Mouse (Mus musculus) right cerebral cortex, adult 18-20 months (tissue): ENCODE results near the gene Dhrs7.
"Not testable (repeated sequence)": the region's sequence is repeated elsewhere in the genome, so short reads cannot be mapped to it uniquely, and the experiment has no call there.

Experiments used
- DNase-seq: peaks from one replicate; pipeline ENCODE4 v3.0.0; 2022; ENCODE audit warnings: mixed read lengths

The Dhrs7 gene

DNA sequence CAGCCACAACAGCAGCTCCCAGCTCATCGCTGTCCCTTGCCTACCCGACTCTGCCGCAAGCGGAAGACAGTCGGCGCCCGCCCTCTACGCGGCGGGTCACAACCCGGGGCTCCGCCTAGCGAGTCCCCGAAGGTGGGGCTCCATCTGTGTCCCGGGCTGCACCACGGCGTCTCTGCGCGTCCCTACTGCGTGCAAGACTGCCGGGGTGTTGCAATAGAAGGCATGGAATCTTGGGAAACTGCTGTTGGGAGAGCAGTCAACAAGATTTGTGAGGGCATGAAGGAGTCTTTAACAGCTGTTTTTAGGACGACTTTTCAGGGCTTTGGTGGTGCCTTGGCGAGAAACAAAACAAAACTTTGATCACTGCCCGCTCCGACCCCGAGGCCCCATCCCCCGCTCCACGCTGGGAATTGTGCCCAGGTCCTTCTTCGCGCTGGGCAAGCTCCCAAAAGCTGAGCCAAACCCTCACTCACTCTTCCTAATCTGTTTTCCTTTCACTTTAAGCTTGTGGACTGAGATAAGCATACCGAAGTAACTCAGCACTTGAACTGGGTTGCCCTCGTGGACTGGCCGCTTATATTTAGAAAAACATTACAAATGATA lies at the start of gene Dhrs7:
TSS of gene Dhrs7 (minus strand) at position 175 of the 603 bp plus-strand sequence.
- DNase-seq, result peak; percentile 88

DNA sequence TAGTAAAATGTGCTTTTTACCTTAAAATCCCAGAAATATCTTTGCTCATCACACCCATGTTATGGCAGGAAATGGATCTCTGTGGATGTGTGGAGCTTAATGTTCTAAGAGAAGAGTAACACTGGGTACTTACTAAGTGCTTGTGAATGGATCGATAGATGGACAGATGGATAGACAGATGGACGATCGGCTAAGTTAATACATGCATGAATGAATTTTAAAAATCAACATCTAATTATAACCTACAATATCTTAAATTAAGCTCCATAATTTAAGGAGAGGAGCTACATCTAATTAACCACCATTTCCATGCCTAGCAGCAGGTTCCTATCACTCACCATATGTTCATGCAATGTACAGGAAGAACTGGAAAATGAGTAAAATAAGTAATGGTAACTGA lies 45.3 kb upstream of the Dhrs7 start:
- no peak for DNase-seq

DNA sequence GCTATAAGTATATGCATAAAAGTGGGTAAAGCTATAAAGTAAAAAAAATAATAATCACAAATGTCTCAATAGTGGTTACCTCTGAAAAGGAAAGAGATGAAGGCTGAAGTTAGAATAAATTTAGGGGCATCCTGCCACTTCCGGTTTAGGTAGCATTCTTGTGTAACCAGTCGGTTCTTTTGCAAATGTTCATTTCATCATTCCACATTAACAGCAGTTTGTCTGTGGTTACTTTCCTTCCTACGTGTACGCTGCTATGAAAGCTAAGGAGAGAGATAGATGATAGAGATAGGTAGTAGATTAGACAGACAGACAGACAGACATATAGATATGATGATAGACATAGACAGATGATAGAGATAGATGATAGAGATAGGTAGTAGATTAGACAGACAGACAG lies 39.4 kb upstream of the Dhrs7 start:
- DNase-seq, result no peak

DNA sequence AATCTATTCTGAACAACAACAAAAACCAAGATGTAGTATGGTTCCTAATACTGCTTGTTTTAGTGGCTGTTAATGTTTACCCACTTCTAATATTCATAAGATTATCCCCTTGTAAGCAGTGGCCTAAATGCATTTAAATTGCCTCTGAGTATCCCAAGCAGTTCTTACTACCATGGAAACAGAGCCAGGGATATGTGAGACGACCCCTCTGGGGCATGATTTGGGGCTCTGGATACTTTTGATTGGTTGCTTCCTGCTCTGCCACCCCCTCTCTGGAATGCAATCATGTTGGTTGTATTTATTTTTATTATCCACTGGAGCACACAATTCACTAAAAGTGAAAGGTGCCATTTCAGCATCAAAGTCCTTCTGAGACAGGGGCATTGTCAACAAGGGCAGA lies 35.3 kb upstream of the Dhrs7 start:
- no peak for DNase-seq

DNA sequence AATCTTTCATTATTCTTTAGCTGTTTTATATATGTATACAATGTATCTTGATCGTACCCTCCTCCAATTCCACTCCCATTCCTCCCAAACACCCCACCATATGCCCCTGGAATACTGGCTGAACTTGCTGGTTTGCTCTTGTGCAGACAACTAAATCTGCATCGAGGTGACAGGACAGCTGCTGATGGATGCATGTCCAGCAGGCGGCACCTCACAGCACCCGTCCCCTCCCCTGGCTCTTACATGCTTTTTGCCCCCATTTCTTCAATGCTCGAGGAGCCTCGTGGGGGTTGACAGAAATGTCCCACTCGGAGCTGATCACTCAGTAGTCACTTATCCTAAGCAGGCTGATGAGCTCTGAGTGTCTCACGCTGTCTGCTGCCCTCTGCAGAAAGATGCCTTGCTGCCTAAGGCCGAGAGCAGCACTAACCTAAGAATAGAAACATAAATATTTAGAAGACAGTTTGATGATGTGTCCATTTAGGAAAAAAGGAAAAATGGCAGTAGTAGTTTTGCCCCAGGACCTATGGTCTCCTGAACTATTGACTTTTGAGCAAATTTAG lies 30.3 kb upstream of the Dhrs7 start:
- no peak for DNase-seq

DNA sequence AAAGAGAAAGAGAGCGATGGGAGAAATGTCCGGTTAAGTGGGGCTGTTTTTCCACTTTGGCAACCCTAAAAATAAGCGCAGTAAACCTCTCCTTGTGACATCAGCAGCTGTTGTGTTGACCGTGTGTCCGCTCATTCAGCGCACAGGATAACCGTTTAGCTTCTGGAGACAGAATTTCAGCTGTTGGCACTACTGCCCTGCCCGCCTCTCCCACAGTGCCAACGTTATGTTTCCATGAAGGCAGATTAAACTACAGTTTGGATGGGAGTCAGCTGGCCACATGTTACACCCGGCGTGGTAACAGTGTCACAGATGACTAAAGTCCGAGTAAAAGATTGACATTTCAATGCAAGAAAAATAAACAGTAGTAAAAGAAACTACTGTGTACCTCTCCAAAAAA lies 29.7 kb upstream of the Dhrs7 start:
- no peak for DNase-seq

DNA sequence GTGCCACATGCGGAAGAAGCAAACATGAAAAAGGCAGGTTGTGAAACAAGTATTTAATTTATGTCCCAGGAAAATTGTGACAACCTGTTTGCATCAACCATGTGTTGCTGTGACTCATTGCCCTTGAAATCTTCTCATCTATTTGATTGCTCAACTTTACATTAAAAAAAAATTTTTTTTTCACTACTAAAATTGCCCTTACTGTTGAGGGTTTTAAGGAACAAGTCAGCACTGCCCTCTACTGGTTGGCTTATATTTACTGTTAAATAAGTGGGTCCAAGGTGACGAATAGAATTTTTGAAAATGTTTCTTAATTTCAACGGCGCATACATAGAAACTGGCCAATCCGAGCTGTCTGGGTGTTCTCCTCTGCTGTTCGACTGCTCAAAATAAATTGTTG lies 29.2 kb upstream of the Dhrs7 start:
- DNase-seq, result peak; percentile 5

DNA sequence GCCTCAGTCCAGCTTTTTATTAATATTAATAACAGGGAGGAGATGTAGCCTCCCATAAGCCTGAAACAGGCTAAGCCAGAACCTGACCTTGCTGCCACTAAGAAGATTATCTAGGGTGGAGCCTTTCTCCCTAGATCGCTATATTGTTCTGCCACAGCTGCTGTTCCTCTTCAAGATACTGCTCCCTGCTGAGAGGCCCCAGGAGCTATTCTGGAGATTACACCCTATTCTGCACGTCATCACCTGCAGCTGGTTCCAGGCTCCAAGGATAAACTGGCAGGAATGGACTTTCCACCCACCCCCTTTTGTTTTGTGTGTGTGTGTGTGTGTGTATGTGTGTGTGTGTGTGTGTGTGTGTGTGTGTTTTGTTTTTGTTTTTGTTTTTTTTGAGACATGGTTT lies 23.6 kb upstream of the Dhrs7 start:
- DNase-seq, result not testable (repeated sequence)

DNA sequence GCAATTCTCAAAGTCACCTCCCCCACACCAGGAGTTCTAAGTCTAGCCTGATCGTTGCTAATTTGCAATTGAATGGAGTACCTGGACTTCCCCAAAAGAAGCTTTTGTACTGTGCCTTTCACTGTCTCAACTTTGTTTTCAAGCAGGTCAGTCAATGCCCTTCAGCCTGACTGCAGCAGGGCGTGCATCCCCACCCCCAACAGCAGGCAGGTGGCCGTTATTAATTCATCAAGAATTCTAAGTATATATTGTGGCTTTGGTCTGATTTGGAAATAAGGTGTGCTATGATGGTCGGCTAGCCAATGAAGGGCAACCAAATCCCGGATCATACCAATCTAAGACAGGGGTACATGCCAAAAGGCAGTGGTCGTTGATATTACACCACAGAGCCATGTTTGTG lies 23.0 kb upstream of the Dhrs7 start:
- not testable (repeated sequence) for DNase-seq

DNA sequence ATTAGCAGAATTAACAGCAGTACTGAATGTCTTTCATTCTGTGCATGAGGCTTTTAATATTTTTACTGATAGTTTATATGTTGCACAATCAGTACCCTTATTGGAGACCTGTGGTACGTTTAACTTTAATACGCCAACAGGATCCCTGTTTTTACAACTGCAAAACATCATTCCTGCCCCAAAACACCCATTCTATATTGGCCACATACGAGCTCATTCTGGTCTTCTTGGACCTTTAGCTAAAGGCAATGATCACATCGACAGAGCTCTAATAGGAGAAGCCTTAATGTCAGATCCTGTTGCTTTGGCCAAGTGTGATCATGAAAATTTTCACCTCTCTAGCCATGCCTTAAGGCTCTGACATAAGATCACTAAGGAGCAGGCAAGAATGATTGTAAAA lies 21.9 kb upstream of the Dhrs7 start:
- not testable (repeated sequence) for DNase-seq

DNA sequence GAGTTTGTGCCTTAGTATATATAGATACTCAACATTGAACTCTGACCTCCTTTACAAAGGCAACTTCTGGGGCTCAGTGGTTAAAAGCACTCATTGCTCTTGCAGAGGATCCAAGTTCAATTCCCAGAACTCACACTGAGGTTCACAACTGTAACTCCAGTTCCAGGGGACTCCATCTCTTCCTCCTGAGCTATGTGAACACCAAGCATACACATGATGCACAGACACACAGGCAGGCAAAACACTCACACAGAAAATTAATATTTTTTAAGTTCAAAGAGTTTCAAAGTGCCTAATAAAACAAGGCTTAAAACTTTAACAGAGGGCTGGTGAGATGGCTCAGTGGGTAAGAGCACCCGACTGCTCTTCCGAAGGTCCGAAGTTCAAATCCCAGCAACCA lies 18.9 kb upstream of the Dhrs7 start:
- no peak for DNase-seq

DNA sequence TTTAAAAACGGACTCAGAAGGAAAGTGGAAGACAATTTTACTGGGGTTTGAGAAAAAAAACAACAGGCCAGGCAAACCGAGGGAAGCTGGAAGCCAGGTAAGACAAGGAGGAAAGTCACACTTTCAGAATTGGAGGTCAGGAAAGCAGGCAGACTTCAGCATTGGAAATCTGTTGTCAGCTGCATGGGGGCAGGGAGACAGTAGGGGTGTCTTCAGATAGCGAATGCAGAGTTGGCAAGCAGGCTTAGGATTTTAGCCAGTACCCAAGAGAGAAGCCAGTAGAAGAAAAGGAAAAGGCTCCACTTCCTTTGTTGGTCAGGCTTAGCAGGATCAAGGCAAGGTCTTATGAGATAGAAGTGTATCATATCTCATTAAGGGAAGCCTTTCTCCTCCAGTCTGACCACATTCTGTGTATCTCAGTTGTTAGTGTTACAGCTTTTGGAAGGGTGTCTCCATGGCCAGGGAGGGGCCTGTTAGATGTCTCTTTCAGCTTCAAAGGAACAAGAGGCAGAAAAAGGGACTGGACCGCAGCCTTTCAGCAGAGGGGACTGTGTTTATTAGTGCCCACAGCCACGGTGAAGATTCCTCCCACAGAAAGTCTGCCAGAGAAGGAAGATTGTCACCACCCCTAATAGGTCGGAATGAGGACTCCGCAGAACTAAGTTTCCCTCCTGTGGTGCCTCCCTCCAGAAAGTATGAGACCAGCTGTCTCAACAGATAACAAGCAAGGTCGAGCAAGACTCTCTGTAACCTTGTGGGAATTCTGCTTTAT lies 18.0 kb upstream of the Dhrs7 start:
- no peak for DNase-seq

DNA sequence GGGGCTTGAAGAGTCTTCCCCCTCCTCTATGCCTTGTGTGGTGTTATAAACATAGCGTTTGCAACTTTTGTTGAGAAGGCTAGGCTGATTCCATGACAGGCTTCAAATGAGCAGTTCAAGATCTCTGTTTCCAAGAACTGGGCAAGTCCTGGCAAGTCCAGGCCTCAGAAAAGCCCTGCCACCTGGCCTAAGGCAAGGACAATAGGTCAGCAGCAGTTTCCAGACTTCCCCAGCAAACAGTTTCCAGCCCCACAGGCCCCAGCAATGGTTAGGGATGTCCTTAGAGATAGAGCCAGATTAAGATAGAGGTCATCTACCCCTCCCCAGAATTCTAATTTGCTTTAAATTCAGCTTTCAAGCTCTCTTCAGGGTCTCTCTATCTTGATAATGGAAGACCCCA lies 17.2 kb upstream of the Dhrs7 start:
- no peak for DNase-seq

DNA sequence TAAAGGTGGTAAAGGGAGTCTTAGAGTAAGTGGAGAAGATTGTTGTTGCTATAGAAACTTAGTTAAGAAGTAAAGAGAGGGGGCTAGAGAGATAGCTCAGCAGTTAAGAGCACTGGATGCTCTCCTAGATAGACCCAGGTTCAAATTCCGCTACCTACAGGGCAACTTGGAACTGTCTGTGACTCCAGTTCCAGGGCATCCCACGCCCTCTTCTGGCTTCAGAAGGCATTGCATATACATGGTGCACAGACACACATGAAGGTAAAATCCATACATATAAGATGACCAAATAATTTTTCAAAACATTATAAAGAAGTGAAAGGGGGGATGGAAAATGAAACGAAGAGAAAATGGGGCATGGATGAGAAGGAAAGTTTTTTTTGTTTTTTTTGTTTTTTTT lies 14.9 kb upstream of the Dhrs7 start:
- DNase-seq, result no peak

DNA sequence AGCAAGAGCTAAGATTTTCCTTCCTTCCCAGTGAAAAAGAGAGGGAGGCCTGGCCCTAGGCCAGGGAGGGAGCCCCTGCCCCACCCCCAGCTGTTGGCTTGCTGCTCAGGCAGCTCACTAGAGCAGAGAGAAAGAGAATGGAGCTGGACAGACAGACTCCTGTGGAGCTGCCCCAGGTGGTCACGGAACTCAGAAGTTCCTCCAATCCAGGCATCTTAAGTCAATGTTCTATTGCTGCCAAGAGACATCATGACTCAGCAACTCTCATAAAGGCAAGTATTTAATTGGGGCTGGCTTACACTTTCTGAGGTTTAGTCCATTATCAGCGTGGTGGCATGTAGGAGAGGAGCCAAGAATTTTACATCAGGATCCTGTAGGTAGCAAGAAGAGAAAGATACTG lies 10.1 kb upstream of the Dhrs7 start:
- DNase-seq, result no peak

DNA sequence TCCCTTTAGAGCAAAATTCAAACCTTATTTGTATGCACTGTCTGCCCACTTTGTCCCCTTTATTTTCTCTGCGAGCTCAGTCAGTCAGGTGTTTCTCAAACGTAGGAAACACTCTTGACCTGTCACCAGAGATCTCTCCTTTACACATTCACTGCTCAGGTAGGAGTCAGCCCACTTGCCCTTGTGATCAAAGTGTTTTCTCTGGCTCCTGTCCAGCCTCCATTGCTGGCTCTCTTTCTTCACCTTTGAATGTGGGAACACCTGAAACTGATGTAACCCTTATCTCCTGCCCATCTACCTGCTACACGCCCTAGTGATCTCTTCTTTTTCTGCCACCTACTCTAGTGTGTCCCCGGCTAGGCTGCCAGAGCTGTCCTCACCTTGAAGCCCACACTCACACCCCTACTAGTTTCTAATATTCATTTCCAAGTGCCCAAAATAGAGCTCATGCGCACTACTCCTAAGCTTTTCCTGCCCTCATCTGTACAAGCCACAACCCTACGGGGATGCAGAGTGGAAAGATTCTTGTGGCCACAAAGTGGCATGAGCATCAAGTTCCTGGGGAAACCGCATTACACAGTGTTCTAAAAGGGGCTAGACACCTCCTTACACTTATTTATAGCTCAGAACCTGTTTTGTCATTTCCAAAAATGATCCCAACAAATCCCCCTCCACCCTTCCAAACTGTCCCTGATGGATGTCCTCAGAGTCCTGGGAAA lies 9.5 kb upstream of the Dhrs7 start:
- DNase-seq, result no peak

DNA sequence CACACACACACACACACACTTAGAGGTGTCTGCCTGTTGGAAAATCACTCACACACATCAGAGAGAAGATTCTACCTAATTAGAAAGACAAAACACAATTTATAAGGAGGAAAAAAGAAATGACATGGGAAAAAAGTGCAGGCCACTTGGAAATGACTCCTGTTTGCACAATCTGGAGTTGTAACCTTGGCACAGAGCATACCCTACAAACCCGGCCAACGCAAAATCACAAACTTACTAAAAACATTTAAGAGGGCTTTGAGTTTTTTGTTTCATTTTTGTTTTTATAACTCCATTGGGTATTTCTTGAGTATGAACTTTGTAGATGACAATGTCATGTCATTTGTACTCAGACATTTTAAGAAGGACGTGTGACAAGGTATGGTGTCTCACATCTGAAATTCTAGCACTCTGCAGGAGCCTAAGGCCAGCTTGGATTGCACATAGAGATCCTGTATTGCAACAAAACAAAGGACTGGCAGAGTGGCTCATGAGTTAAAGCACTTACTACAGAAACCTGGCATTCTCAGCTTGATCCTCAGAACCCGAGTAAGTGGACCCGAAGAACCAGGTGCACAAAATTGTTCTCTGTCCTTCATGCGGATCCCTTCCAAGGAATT lies 6.9 kb upstream of the Dhrs7 start:
- no peak for DNase-seq

DNA sequence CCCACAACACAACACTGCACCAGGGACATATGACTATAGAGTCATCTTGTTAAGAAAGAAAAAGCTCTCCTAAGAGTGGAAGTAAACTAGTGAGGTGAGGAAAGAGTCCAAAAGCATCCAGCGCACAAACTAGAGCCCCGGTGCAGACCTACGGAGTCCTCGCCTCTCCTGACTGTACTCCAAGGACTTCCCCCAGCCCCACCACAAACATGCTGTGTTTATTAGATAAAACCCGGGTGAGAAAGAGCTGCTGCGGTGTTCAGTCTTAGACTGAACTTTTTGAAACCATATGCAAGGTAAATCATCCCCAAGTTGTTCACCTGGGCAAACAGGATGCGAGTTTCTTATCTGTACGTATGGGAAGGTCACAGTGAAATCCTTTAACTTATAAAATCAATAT lies 6.2 kb upstream of the Dhrs7 start:
- DNase-seq, result no peak

DNA sequence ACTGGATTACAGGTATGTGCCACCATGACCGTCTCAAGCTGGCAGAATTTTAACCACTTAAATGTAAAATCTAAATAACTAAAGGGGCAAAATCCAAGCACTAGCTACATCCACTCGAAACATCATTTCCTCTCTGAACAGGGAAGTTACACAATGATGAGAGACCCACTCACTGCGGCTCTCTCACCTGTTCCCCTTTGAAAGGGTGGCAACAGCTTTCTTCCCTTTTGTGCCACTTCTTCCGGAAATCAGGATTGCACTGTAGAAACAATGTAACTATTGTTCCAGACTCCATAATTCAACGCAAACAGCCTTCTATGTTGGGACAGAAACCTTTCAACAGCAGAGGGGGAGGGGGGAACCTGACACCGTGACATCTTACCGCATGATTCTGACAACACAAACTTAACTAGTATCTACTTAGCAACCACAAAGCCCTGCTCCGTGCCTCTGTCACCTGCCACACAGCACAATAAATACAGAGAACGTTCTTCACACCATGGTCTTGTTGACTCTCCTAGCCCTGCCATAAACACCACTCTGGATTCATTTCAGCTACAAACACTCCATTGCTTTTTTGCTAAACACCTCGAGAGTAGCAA lies 3.3 kb upstream of the Dhrs7 start:
- DNase-seq, result no peak

DNA sequence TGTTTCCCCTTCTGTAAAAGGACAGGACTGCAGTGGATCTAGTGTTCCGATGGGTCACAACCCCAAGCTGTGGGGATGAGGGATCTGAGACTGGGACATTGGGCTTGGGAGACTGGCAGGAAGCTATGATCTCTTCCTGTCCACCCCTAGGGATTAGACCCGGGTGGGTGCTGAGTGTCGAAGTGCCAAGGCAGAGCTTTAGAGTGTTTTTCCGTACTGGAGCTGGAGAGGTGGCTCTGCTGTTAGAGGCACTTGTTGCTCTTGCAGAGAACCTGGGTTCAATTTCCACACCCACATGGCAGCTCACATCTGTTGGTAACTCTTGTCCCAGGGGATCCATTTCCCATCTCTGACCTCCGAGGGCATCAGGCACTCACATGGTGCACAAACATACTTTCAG lies 1.3 kb upstream of the Dhrs7 start:
- no peak for DNase-seq

DNA sequence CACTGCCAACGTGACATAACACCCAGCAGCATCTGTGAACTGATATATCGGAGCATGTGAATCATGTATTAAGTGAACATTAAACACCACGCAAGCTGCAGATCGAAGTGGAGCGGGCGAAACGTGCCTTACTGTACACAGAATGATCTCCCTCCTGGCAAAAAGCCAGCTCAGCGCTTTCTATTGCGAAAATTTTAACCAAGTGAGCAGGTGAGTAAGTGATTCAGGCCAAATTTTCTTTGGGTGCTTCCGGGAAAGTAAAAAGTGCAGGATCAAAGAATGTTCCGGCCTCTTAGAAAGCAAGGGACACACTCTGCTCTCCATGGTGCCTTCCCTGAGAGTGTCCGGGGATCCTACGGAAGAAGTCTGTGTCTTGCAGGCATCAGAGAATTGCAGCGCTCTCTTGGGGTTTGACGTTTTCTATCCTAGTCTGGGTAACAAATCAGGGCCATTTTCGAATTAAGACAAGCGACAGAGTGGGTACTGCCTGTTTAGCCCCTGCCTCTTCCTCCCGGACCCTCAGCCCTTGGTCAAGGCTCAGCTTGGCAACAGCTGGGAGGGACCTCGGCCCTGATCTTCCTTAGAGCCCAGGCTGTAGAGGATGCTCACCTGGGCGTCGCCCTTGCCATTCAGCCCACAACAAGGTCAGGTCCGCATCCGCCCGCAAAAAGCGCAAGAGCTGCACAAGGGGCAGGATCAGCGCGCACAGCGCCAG lies 532 bp downstream of the Dhrs7 start:
- DNase-seq, result peak; percentile 5

DNA sequence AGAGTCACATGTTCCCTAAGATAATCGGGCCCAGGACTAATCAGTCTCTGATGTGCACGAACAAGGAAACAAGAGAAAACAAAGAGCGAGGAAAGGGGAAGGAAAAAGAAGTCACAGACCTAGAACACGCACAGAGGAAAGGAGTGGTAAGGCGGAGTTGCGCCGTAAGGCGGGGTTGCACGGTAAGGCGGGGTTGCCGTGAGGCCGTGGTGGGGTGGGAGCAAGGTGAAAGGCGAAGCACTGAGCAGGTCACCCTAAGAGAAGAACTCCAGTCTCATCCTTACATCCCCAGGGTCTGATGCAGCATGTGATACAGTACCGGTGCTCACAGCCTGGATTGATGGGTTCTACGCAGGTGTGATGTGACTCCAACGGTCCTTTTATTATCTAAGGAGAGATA lies 8.9 kb downstream of the Dhrs7 start:
- DNase-seq, result no peak
